Mouse (Mus musculus): ENCODE results near the gene Gm3248. TPM values are rescaled to one million over a fixed set of nuclear protein-coding genes. Genes with fewer than 3 reads are reported as not detected.
A peak's percentile ranks its signal among the peaks of the same experiment; 100 is the strongest.
"Not testable (repeated sequence)": the region's sequence is repeated elsewhere in the genome, so short reads cannot be mapped to it uniquely, and the experiment has no call there.

The Gm3248 gene
- under 1 TPM in 1 of 2 experiments, not detected in 1; 0.20 TPM for total RNA-seq (2021)
- long read RNA-seq, experiment 1, result 0 reads
- long read RNA-seq, experiment 2, result 0 reads

DNA sequence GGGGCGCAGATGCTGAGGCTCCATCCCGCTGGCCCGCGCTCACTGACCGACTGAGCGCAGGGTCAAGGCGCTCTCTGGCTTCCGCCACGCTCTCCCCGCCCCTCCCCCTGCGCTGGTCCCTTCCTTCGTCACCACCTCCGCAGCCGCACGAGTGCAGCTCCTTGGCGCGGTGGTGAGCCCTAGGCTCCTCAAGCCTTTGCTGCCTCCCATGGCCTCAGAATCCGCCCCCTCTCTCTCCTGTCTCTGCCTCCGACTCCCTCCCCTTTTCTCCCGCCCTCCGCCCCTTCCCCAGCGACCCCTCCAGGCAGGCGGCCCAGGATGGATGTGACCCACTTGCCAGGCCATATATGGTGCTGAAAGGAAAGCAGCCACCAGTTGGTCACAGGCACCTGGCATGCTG lies at the start of gene Gm3248:
Gene Gm3248, minus strand, starts transcription at position 111 of the 400 bp plus-strand sequence.
- Histone ChIP-seq H3K4me3 (peak within 1 kb of the TSS; percentile 69), H3K27ac (peak within 1 kb of the TSS; percentile 56; the same call in 1 of the 2 replicates)
- DNase-seq, result peak; percentile 26
- intact Hi-C loops (cut with DNase I), result not testable (repeated sequence)

DNA sequence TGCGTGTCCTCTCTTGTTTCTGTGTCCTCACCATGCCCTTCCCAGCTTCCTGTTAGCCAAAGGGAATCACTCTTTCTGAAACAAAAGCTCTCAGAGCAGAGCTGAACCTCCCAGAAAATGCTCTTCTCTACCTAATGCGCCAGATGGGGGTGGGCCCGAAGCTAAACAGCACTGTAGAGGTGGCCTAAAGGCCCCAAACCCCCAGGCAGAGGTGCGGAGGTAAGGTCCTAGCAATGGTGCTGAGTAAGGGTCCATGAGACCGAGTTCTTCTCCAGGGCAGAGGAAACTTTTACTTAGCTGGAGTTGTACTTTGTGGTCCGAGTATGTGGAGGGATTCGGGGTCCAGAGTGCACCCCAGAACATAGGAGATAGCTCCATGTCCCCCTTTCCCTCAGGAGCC lies 25.6 kb upstream of the Gm3248 start:
- peak; percentile 15 for DNase-seq
- H3K4me3 ChIP-seq; intact Hi-C loops (cut with DNase I); H3K27ac ChIP-seq: not testable (repeated sequence)

DNA sequence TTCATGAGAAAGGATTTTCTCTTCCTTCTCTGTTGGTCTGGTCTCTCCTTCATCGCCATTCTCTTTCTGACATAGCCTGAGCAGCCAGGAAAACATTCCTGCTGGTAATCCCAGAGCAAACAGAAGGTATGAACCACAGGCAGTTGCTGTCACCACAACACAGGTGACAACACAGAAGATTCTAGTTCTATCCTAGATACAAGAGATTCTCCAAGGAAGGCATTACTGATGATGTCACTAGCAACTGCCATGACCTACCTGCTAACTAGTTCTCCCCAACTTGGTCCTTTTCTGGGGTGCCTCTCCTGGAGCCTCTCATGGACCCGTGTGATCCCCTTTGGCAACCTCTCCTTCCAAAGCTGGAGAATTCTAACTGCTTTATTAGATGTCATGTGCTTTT lies 17.5 kb upstream of the Gm3248 start, which contains the start of gene Gm3453:
Gene Gm3453, minus strand, starts transcription at position 101 of the 400 bp plus-strand sequence.
- intact Hi-C loops (cut with DNase I); DNase-seq: not testable (repeated sequence)

DNA sequence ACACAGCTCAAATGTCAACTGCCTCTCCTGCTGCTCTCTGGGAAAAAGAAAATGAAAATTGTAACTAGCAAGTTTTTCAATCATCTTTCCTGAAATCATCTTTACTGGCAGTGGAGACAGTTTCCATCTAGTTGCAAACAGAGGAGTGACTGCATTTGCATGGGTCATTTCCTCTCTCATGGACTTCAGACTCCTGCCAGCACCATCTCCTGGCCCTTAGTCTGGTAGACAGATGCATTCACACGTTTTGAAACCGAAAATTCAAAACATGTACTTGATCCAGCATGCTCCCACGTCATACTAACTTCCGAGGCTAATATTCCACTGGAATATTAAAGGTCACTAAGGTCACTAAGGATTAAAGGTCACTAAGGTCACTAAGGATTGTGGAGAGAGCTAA lies 896 bp upstream of the Gm3248 start:
- H3K4me3 ChIP-seq; H3K27ac ChIP-seq; DNase-seq; intact Hi-C loops (cut with DNase I): not testable (repeated sequence)

More for the DNA sequence above, 17.5 kb upstream of the Gm3248 start, which contains the start of gene Gm3453:
- not testable (repeated sequence) for H3K27ac ChIP-seq, H3K4me3 ChIP-seq

DNA sequence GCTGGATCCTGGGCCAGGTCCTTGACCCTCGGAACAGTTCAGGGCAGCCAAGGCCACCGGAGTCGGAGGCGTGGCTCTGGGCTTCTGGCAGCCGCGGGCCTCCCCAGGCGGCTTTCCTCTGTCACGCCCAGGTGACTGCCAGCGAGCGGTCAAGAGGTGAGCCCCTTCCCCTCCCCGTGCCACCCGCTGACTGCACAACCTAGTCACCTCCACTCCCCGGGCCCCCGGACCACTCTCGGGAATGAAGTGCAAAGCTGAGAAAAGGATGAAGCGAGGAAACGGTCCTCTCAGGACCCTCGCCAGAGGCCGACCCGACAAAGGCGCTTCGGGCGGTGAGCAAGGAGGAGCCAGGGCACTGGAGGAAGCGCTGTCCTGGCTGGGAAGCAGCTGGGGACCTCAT lies 443 bp downstream of the Gm3248 start:
- DNase-seq, result peak; percentile 26

DNA sequence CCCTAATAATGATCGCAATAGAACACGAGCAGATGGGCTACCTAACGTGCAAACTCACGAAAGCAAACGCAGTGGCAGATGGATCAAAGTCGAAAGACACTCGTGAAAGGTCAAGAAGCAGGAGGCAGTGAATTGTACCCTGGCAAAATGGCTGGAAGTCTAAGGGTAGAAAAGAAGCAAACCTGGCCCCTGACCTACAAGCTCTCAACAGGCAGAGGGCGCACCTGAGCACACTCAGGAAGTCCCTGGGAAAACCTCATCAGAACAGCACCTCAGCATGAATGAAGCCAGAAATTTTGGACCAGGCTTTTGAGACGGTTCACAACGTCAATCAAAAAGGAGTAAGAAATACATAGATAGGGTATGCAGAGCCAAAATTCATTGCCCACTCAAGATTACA lies 1.1 kb downstream of the Gm3248 start:
- TF ChIP-seq CTCF (IDR thresholded peaks at IDR 0.05), result peak; percentile 44; the same call in 1 of the 2 replicates
- DNase-seq; H3K4me3 ChIP-seq; intact Hi-C loops (cut with DNase I); H3K27ac ChIP-seq: not testable (repeated sequence)

More for the DNA sequence above, 443 bp downstream of the Gm3248 start:
- peak overlapping the region; percentile 69 for H3K4me3 ChIP-seq
- peak overlapping the region; percentile 56; the same call in 1 of the 2 replicates for H3K27ac ChIP-seq
- intact Hi-C loops (cut with DNase I), result not testable (repeated sequence)

DNA sequence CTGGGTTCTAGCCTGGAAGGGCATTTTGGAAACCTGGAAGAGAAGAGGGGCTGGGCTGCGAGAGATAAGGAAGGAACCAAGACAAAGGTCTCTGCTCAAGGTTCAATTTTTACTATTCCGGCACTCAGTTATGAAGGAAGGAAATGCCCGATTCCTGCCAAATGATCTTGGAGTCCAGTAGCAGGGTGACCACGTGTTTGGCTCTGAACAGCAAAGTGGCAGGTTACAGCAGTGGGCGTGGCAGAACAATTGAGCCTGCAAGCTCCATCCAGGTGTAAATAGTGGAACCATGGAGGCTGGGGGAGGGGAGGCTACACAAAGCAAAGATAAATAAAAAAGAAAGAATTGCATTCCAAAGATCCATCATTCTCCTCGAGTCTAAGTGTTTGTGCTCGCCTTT lies 38.3 kb downstream of the Gm3248 start:
- intact Hi-C loops (cut with DNase I); H3K27ac ChIP-seq; DNase-seq; H3K4me3 ChIP-seq: not testable (repeated sequence)

DNA sequence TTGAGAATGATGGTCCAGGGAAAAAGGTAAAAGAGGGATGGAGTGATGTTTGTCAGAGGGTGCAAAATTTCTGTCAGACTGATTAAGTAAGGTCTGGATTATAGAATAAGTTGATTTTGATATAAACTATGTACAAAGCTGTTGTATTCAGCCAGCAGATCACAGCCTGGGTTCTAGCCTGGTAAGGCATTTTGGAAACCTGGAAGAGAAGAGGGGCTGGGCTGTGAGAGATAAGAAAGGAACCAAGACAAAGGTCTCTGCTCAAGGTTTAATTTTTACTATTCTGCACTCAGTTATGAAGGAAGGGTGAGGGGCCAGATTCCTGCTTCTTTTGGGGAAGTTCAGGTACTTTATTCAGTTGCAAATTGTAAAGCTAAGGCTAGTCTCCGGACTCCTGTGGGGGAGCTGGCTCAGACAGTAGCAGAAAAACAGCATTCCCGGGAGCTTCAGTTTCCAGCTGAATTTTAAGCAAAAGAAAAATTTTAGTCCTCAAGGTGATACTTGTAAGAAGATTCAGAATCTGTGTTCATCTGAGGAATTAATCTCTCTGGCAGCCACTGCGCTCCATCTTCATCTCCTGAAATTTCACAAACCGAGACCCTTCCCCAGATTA lies 43.1 kb downstream of the Gm3248 start:
- intact Hi-C loops (cut with DNase I); H3K27ac ChIP-seq; DNase-seq; H3K4me3 ChIP-seq: not testable (repeated sequence)

DNA sequence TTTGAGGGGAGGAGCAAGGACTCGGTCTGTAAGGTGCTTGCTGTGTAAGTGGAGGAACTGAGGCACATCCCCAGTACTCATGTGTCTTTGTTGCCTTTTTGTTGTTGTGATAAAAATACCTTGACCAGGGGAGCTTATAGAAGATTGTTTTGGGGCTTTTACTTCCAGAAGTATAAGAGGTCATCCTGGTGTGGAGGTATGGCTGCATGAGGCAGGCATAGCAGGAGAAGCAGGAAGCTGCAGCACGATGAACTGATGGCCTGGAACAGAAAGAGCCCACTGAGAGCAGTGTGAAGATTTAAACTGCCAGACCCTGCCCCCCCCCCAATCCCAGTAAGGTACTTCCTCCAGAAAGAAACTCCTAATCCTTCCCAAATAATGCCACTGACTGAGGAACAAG lies 47.8 kb downstream of the Gm3248 start:
- DNase-seq; H3K27ac ChIP-seq; H3K4me3 ChIP-seq; intact Hi-C loops (cut with DNase I): not testable (repeated sequence)

Other genes with a start within 250 kb of the Gm3248 start
- under 1 TPM in 1 of 2 experiments, not detected in 1; 0.47 TPM for gene Gm3373, start 220.2 kb downstream of the Gm3248 start, total RNA-seq (2021)
- gene Gm3383, start 153.8 kb downstream of the Gm3248 start, total RNA-seq (2021), result not detected
- gene Gm3424, start 131.4 kb downstream of the Gm3248 start, total RNA-seq (2021), result not detected
- gene Gm8237, start 81.4 kb downstream of the Gm3248 start, total RNA-seq (2021), result under 1 TPM in 1 of 2 experiments, not detected in 1; 0.31 TPM
- gene Gm3453, start 17.4 kb upstream of the Gm3248 start, total RNA-seq (2021), result not detected
- gene Gm6337, start 96.5 kb upstream of the Gm3248 start, total RNA-seq (2021), result not detected
- under 1 TPM in 1 of 2 experiments, not detected in 1; 0.53 TPM for gene Gm8206, start 132.2 kb upstream of the Gm3248 start, total RNA-seq (2021)
- gene Gm3468, start 146.9 kb upstream of the Gm3248 start, total RNA-seq (2021), result not detected
- not detected for gene Gm3476, start 164.1 kb upstream of the Gm3248 start, total RNA-seq (2021)